Comparison of ENCODE assay signal across 8 mouse cellular contexts in the genomic region with DNA sequence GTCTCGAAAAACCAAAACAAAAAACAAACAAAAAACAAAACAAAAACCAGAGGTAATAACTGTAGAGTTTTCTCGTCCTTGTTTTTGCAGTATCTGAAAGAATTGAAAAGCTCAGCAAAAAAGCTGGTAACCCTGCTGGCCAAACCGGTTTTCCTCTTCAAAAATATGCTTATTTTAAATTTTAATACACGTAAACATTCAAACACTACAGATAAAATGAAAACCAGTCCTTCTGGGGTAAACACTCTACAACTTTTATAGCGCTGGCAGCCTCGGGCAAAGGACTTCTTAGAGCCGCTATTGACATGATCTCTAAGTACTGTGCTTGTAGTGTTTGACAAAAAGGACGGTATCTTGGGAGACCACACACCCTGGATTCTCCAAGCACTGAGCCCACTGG. TPM values are rescaled to one million over a fixed set of nuclear protein-coding genes. Genes with fewer than 3 reads are reported as not detected.
DNase-seq lines count a peak whose midpoint lies in the region; ATAC-seq and TF ChIP-seq lines count a peak whose summit lies in the region.

No protein-coding gene starts in this region.

- ATAC-seq in embryonic facial prominence, embryonic 14.5 days (ENCODE audit: low read depth) = no peak
- no peak for ATAC-seq in neural tube, embryonic 14.5 days (ENCODE audit: low read depth)

- peak overlapping the region; percentile 61 for H3K4me3 ChIP-seq in left cerebral cortex, adult 2 months
- peak overlapping the region; percentile 62 for H3K4me3 ChIP-seq in embryonic facial prominence, embryonic 14.5 days (ENCODE audit: low read depth, low read length)
- H3K4me3 ChIP-seq in limb, embryonic 10.5 days = 0 out of 2 replicates have a peak overlapping the region, but pooled peaks have one; percentile 67
- peak overlapping the region; percentile 53; the same call in 1 of the 2 replicates for H3K4me3 ChIP-seq in neural tube, embryonic 14.5 days (ENCODE audit: low read depth, low read length)

- peak overlapping the region; percentile 92 for H3K27ac ChIP-seq in left cerebral cortex, adult 2 months
- peak overlapping the region; percentile 99 for H3K27ac ChIP-seq in embryonic facial prominence, embryonic 14.5 days (replicated peaks; ENCODE audit: low read depth, low read length)
- H3K27ac ChIP-seq in limb, embryonic 10.5 days = no peak overlapping the region
- H3K27ac ChIP-seq in neural tube, embryonic 14.5 days (ENCODE audit: low read depth, low read length) = peak overlapping the region; percentile 98; the same call in 1 of the 2 replicates

- DNase-seq in left cerebral cortex, adult 2 months (ENCODE audit: extremely low spot score in 1 of 2, low spot score in 2 of 2) = no peak
- DNase-seq in left cerebral cortex, postnatal 36 days (ENCODE audit: low spot score in 2 of 2) = no peak
- peak; percentile 25 for DNase-seq in embryonic facial prominence, embryonic 14.5 days (ENCODE audit: low spot score)
- no peak for DNase-seq in limb, embryonic 10.5 days (ENCODE audit: low spot score)
- no peak for DNase-seq in adipocyte (ENCODE audit: low spot score)
- no peak for DNase-seq in ovary, postnatal 14 days (ENCODE audit: low spot score)
- DNase-seq in adrenal gland, adult 18-20 months (ENCODE audit: low spot score in 2 of 2) = no peak

- no peaks in the 10 kb centered on the region for H3K27me3 ChIP-seq in embryonic facial prominence, embryonic 14.5 days (replicated peaks; ENCODE audit: control insufficient read depth, insufficient read depth, low read length)
- H3K27me3 ChIP-seq in limb, embryonic 10.5 days (ENCODE audit: low read depth, poor library complexity, severe bottlenecking) = no peaks in the 10 kb centered on the region
- no peaks in the 10 kb centered on the region; the same call in 1 of the 2 replicates for H3K27me3 ChIP-seq in neural tube, embryonic 14.5 days (ENCODE audit: control insufficient read depth, insufficient read depth, low read length)

- intact Hi-C loops in left cerebral cortex, adult 2 months (cut with DNase I) = loop anchor here (2.0 kb wide), 3 partner anchors 59 to 619 kb away; a partner anchor contains a TSS
- intact Hi-C loops in left cerebral cortex, postnatal 36 days (cut with DNase I) = loop anchor here (2.0 to 10.0 kb wide), 4 partner anchors 395 to 613 kb away; a partner anchor contains a TSS

- no peak for TF ChIP-seq CTCF in left cerebral cortex, adult 2 months (IDR thresholded peaks at IDR 0.05)

- no peaks in the 10 kb centered on the region for H3K9me3 ChIP-seq in embryonic facial prominence, embryonic 14.5 days (ENCODE audit: control insufficient read depth, low read length)
- H3K9me3 ChIP-seq in limb, embryonic 10.5 days (replicated peaks) = no peaks in the 10 kb centered on the region
- H3K9me3 ChIP-seq in neural tube, embryonic 14.5 days (ENCODE audit: control insufficient read depth, low read length) = no peaks in the 10 kb centered on the region

- WGBS in embryonic facial prominence, embryonic 14.5 days = 75% methylated on average over 8 of the region's 8 CpGs
- 64% methylated on average over 8 of the region's 8 CpGs for WGBS in limb, embryonic 10.5 days
- 64% methylated on average over 8 of the region's 8 CpGs for WGBS in neural tube, embryonic 14.5 days

- peaks cover 12% of the 10 kb centered on the region; the same call in 1 of the 2 replicates for H3K36me3 ChIP-seq in embryonic facial prominence, embryonic 14.5 days (ENCODE audit: control insufficient read depth, insufficient read depth, low read length)
- no peaks in the 10 kb centered on the region; the same call in 1 of the 2 replicates for H3K36me3 ChIP-seq in limb, embryonic 10.5 days
- no peaks in the 10 kb centered on the region for H3K36me3 ChIP-seq in neural tube, embryonic 14.5 days (ENCODE audit: control insufficient read depth, insufficient read depth, low read length)

- H3K9ac ChIP-seq in embryonic facial prominence, embryonic 14.5 days (ENCODE audit: low read depth, low read length) = peak overlapping the region; percentile 98
- no peak overlapping the region for H3K9ac ChIP-seq in neural tube, embryonic 14.5 days (replicated peaks; ENCODE audit: low read depth, low read length)

- H3K4me1 ChIP-seq in embryonic facial prominence, embryonic 14.5 days (ENCODE audit: control insufficient read depth, insufficient read depth, low read length) = peaks cover 4% of the 10 kb centered on the region; the same call in 1 of the 2 replicates
- peaks cover 35% of the 10 kb centered on the region for H3K4me1 ChIP-seq in limb, embryonic 10.5 days
- peaks cover 10% of the 10 kb centered on the region; the same call in 1 of the 2 replicates for H3K4me1 ChIP-seq in neural tube, embryonic 14.5 days (ENCODE audit: control insufficient read depth, insufficient read depth, low read length)

- peak overlapping the region; percentile 55 for H3K4me2 ChIP-seq in embryonic facial prominence, embryonic 14.5 days (ENCODE audit: low read depth, low read length)
- H3K4me2 ChIP-seq in neural tube, embryonic 14.5 days (ENCODE audit: low read depth, low read length) = peak overlapping the region; percentile 76; the same call in 1 of the 2 replicates

RNA-seq across cellular contexts. Expression of a gene that starts 0.6 kb away (rescaled TPM):
- 10 to 100 TPM; 24.3 to 29.6 TPM for total RNA-seq in left cerebral cortex, adult 2 months (2021)
- total RNA-seq in left cerebral cortex, postnatal 36 days (2021) = 10 to 100 TPM; 25.6 to 32.1 TPM
- polyA plus RNA-seq in embryonic facial prominence, embryonic 14.5 days (2014; fragmentation: Nextera tagmentation; extraction: Ambion mirVana) = 19.5 and 19.6 TPM in 2 replicates
- polyA plus RNA-seq in limb, embryonic 10.5 days (2016; fragmentation: Nextera tagmentation; extraction: Ambion mirVana) = 18.7 and 23.6 TPM in 2 replicates
- 21.5 and 25.3 TPM in 2 replicates for polyA plus RNA-seq in neural tube, embryonic 14.5 days (2014; fragmentation: Nextera tagmentation; extraction: Ambion mirVana)
- total RNA-seq in adrenal gland, adult 18-20 months (2021) = 10 to 100 TPM; 20.7 to 20.8 TPM

RNA-seq across cellular contexts. Expression of a gene that starts 43.8 kb away (rescaled TPM):
- total RNA-seq in left cerebral cortex, adult 2 months (2021) = 10 to 100 TPM; 14.1 to 14.4 TPM
- 10 to 100 TPM; 12.6 to 14.6 TPM for total RNA-seq in left cerebral cortex, postnatal 36 days (2021)
- polyA plus RNA-seq in embryonic facial prominence, embryonic 14.5 days (2014; fragmentation: Nextera tagmentation; extraction: Ambion mirVana) = 1.1 and 1.3 TPM in 2 replicates
- polyA plus RNA-seq in limb, embryonic 10.5 days (2016; fragmentation: Nextera tagmentation; extraction: Ambion mirVana) = 1.1 and 1.7 TPM in 2 replicates
- 17.7 and 22.5 TPM in 2 replicates for polyA plus RNA-seq in neural tube, embryonic 14.5 days (2014; fragmentation: Nextera tagmentation; extraction: Ambion mirVana)
- 1 to 10 TPM in 1 of 2 experiments, under 1 TPM in 1; 0.74 to 1.3 TPM for total RNA-seq in adrenal gland, adult 18-20 months (2021)

Comparison
In these comparisons a context has a peak if more than half of its experiments do, and no peak if none do; other contexts are left out.
1. RNA of a gene that starts 43.8 kb away (total RNA-seq): 12.6 to 14.6 TPM in left cerebral cortex, postnatal 36 days and 14.1 to 14.4 TPM in left cerebral cortex, adult 2 months; 0.74 to 1.3 TPM in adrenal gland, adult 18-20 months; every median in the first group is over 4 times any median in the second.
2. Peak in every context shown above with its lines, with median percentiles within 50 percentile points of each other: H3K4me3 ChIP-seq.